Mouse (Mus musculus): ENCODE results near the gene Rpl27a.

DNA sequence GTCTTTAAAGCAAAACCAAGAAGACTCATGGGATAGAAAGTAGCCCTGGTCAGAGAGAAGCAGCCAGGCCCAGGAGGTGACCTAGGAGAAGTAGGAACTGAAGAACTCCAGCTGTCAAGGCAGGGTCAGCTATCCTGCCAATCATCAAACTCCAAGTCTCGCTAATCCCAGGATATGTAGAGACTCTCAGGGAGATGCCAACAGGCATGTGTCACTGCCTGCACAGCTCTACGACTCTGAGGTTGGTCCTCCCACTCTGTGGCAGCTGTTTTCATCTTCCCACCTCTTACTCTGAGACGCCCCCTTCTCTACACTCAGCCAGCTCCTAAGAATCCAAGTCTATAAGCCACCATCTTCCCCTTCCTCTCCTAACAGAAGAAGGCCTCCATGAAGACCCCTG is 13.7 kb downstream of the Rpl27a start:
- no peak for TF ChIP-seq NRF1 (IDR thresholded peaks at IDR 0.05; ENCODE audit: insufficient read depth, low read depth, low read length, poor library complexity, severe bottlenecking)
- no peak for TF ChIP-seq USF2 (IDR thresholded peaks at IDR 0.05; ENCODE audit: borderline replicate concordance in 1 of 2, insufficient read depth in 1 of 2, low read depth in 1 of 2, low read length in 2 of 2)
- no peak for TF ChIP-seq MAX (IDR thresholded peaks at IDR 0.05; ENCODE audit: low read length)
- TF ChIP-seq CTCF (IDR thresholded peaks at IDR 0.05 in 2 of 3, conservative IDR thresholded peaks at IDR 0.05 in 1 of 3; ENCODE audit: control insufficient read depth in 1 of 3, insufficient read depth in 1 of 3, low read depth in 2 of 3, low read length in 3 of 3, poor library complexity in 1 of 3, severe bottlenecking in 1 of 3) = no peak
- TF ChIP-seq MAZ (IDR thresholded peaks at IDR 0.05; ENCODE audit: low read depth, low read length) = no peak
- no peak for TF ChIP-seq JUND (IDR thresholded peaks at IDR 0.05; ENCODE audit: low read depth, low read length)

All from MEL (cell line).